In genomic region chr7:141403305-141403704, GRCm38 (mm10) we compare ENCODE assay signal across 8 mouse cellular contexts. TPM values are rescaled to one million over a fixed set of nuclear protein-coding genes. Genes with fewer than 3 reads are reported as not detected.
A peak's percentile ranks its signal among the peaks of the same experiment; 100 is the strongest.
DNase-seq lines count a peak whose midpoint lies in the region; TF ChIP-seq lines count a peak whose summit lies in the region.

No protein-coding gene starts in this region.

- 0 out of 2 replicates have a peak, but pooled peaks have one; percentile 23 for TF ChIP-seq CTCF in olfactory bulb, adult 2 months (IDR thresholded peaks at IDR 0.05; ENCODE audit: insufficient read depth, low read depth, low read length)

- H3K27ac ChIP-seq in olfactory bulb, adult 2 months (ENCODE audit: insufficient read depth, low read depth, low read length): no peak overlapping the region

- no peaks in the 10 kb centered on the region for H3K4me1 ChIP-seq in olfactory bulb, adult 2 months (ENCODE audit: control insufficient read depth, insufficient read depth, low read length)

- WGBS in olfactory bulb, adult 2 months: 34% methylated on average over 5 of the region's 5 CpGs

- H3K4me3 ChIP-seq in olfactory bulb, adult 2 months (ENCODE audit: insufficient read depth, low read depth, low read length): no peak overlapping the region

- TF ChIP-seq POLR2A in olfactory bulb, adult 2 months (IDR thresholded peaks at IDR 0.05; ENCODE audit: insufficient read depth, low read depth, low read length): no peak

- peak; percentile 80 for DNase-seq in CD4-positive, CD25-positive, alpha-beta regulatory T cell, adult 2 months (ENCODE audit: low read depth, low spot score)
- peak; percentile 60 for DNase-seq in Muller cell, postnatal 12 days (ENCODE audit: inconsistent ontology term)
- peak; percentile 60 to 76 for DNase-seq in cerebellum, postnatal 14 days
- peak; percentile 33 for DNase-seq in gastrocnemius, postnatal 25 days
- DNase-seq in kidney, adult 18-20 months: peak; percentile 61
- peak; percentile 69 for DNase-seq in lung, postnatal 10 days
- DNase-seq in c-Kit-positive CD71-positive TER-119-positive erythroid progenitor cells, embryonic 14.5 days (ENCODE audit: low spot score): no peak

RNA-seq across cellular contexts. Expression of gene Gatd1, which starts 10.6 kb away (rescaled TPM):
- 1 to 10 TPM; 5.2 to 6.7 TPM for total RNA-seq in gastrocnemius, postnatal 25 days (2021)
- polyA plus RNA-seq in olfactory bulb, adult 2 months (2012; ENCODE audit: insufficient read depth, insufficient read length, low replicate concordance, missing spikeins): not detected in 2 replicates

RNA-seq across cellular contexts. Expression of gene Taldo1, which starts 11.3 kb away (rescaled TPM):
- 10 to 100 TPM; 78.9 to 91.3 TPM for total RNA-seq in gastrocnemius, postnatal 25 days (2021)
- polyA plus RNA-seq in olfactory bulb, adult 2 months (2012; ENCODE audit: insufficient read depth, insufficient read length, low replicate concordance, missing spikeins): not detected in 2 replicates

RNA-seq across cellular contexts. Expression of gene Cend1, which starts 26.0 kb away (rescaled TPM):
- under 1 TPM; 0.38 to 0.75 TPM for total RNA-seq in gastrocnemius, postnatal 25 days (2021)
- 518 TPM in 1 of 2 replicates, not detected in the other for polyA plus RNA-seq in olfactory bulb, adult 2 months (2012; ENCODE audit: insufficient read depth, insufficient read length, low replicate concordance, missing spikeins)

RNA-seq across cellular contexts. Expression of gene Slc25a22, which starts 34.4 kb away (rescaled TPM):
- total RNA-seq in gastrocnemius, postnatal 25 days (2021): 10 to 100 TPM; 17.1 to 32.9 TPM
- not detected in 2 replicates for polyA plus RNA-seq in olfactory bulb, adult 2 months (2012; ENCODE audit: insufficient read depth, insufficient read length, low replicate concordance, missing spikeins)

RNA-seq across cellular contexts. Expression of gene Pidd1, which starts 40.5 kb away (rescaled TPM):
- under 1 TPM; 0.18 to 0.75 TPM for total RNA-seq in gastrocnemius, postnatal 25 days (2021)
- not detected in 2 replicates for polyA plus RNA-seq in olfactory bulb, adult 2 months (2012; ENCODE audit: insufficient read depth, insufficient read length, low replicate concordance, missing spikeins)
